Mouse (Mus musculus) adrenal gland, adult 2 months (tissue): ENCODE measurements around the gene Pkp3. TPM values are rescaled to one million over a fixed set of nuclear protein-coding genes. Genes with fewer than 3 reads are reported as not detected.
"Not testable (repeated sequence)": the region's sequence is repeated elsewhere in the genome, so short reads cannot be mapped to it uniquely, and the experiment has no call there.

Source experiments
- DNase-seq: peaks from one replicate; pipeline ENCODE4 v3.0.0; 2021
- long read RNA-seq: library from polyadenylated mRNA; stranded (forward); transcript quantifications from one replicate; pipeline ENCODE4 v2.0.0, GENCODE M21; 2021
- polyA plus RNA-seq: library from polyadenylated mRNA; depleted of rRNA; stranded (reverse); fragments of >200 nt; gene quantifications from 2 replicates; pipeline ENCODE4 v1.2.3, GENCODE M21; 2012; rRNA removed
- total RNA-seq, 2 experiments: library from RNA; stranded (reverse); gene quantifications; 2 replicates each; pipeline ENCODE4 v1.2.3; 2021

Pkp3 gene
- total RNA-seq (1 to 10 TPM in 1 of 2 experiments, under 1 TPM in 1; 0.89 to 1.5 TPM), polyA plus RNA-seq (0.68 and 1.4 TPM in 2 replicates)
- long read RNA-seq, partial matches to known transcripts, result 0 of 3 reads
- long read RNA-seq, other reads (novel, unspliced or antisense), result 1 of 3 reads

DNA sequence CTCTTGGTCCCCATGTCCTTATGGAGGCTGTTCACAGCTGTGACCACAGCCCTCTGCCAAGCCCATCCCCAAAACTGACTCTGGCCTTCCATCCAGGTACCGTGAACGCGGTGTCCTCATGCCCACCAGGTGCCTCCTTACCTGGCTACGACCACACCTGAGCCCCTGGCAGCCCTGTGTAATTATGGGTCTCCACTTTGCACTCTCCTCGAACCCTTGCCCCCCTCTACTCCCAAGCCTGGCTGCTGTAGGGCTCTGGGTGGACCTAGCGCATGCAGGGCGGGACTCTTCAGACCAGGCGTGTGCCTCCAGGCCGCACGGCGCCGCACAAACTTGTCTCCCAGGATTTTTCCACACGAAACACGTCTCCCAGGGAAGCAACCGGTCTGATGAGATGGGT, at the start of gene Pkp3:
Pkp3 (plus strand) TSS at position 378 of the 400 bp plus-strand sequence.
- no peak for DNase-seq

DNA sequence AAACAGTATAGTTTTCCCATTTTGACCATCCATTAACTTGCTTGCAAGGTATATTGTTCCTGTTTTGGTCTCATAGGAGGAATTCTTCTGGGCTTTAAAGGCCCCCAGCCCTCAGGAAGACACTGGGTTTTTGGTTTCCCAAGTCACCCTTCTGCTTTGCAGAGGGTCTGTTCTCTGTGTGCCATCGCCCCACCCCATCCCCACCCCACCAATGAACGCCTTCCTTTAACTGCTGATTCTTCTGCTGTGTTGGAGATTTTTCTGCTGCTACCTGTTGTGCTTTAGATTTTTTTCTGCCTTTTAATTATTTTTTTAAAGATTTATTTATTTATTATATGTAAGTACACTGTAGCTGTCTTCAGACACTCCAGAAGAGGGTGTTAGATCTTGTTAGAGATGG, 49.2 kb upstream of the Pkp3 start, which contains the start of gene Gm17387:
Gm17387 (plus strand) TSS at position 301 of the 400 bp plus-strand sequence.
- DNase-seq, result no peak

GRCm38 (mm10) chr7:141030390-141030789, 47.6 kb upstream of the Pkp3 start:
- no peak for DNase-seq

DNA sequence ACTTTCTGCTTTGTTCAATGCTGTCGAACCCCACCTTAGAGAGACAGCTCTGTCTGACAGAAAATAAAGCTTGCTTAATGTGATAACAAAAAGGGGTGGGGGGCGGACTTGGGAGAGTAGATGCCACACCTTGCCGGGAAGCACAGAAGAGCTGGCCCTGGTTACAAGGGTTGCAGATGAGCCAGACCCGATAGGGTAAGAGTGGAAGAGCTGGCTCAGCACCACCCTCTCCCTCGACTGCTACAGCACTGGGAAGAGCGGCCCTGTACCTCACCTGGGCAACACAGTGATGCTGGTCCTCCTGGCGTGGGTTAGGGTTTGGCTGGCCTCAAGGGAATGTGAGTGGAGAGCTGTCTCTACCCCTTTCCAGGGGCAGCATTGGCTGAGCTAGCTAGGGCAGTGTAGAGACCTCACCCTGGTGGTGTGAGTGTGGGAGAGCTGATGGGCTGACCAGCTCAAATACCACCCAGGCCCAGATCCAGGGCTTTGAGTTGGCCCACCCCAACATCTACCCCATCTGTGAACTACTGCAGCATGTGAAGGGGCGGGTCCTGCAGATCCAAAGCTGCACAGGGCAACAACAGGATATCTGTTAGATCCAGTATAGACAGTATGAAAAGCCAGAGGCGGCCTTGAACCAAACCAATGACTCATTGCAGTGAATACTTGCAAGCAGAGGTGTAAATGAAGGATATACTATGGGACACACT, 45.4 kb upstream of the Pkp3 start:
- DNase-seq, result no peak

DNA sequence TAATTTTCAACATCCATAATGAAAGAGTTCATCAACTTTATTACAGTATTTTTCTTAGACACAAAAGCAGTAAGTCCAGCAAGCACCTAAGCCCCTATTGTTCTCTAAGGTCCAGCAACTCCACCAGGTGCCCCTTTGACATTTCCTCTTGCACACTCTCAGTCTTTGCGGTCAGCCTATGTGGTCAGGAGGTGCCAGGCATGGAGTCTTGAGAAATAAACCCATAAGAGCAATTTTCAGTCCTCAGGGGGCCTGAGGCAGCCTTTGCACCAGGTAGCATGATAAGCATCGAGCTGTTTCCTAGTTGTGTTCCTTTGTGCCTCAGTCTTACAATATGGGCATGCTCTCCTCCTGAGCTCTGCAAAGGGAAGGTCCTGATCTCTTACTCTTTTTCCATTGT, 41.4 kb upstream of the Pkp3 start:
- DNase-seq, result not testable (repeated sequence)

DNA sequence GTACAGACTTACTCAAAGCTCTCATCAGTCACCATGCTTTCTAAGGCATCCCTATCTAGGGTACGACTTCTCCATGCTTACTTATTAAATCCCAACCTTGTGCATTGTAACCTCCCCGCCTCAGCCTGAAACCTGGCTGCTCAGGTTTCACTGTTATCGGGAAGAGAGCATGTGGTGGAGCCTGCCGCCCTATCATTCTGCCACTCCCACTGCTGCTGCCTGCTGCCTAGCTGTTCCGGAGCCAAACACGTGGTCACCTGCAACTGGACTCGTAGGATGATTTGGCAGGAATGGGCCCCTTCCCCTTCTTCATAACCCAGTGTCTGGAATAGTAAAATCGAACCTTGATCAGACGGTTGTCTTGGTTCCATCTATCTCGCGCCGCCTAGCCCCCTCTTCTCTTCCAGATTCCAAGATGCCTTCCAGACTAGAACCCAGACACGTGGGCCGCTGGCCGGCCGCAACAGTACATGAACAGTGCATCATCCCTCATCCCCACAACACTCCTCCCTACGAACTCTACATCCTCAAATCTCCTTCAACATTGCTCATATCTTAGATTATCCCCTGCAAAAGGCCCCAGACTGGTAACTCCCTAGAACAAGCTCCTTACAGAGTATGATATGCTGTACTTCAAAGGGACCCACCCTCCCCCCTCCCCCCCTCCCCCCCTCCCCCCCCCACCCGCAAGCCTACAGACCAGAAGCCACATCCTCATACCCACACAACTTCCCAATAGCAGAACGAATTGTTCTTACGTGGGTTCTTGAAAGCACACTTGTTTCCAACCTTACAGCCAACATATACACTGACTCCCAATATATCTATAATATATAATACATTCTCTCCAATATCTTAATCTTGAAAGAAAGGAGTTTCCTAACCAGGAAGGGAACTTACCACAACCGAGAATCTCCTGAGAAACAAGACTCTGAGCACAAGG, 39.7 kb upstream of the Pkp3 start:
- DNase-seq, result no peak

GRCm38 (mm10) chr7:141039386-141040107, 38.5 kb upstream of the Pkp3 start:
- no peak for DNase-seq

GRCm38 (mm10) chr7:141040867-141041606, 37.0 kb upstream of the Pkp3 start:
- no peak for DNase-seq

GRCm38 (mm10) chr7:141041661-141042060, 36.4 kb upstream of the Pkp3 start:
- DNase-seq, result peak; percentile 72

DNA sequence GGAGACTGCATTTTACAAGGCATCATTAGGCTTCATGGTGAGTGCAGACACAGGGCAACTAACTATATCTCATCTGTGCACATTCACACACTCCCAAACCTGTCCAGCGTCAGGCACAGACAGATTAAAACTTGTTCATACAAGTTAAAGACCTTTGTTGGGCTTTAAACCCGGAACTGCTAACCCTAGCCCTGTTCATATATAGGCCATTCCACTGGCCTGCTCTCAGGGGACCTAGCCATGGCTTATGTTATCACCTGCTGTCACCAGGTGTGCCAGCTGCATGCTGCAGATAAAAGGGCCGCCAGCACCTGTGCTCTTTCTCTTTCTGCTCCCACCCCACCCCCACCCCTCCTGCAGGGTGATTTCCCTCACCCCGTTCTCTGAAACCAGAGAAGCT, 35.5 kb upstream of the Pkp3 start:
- no peak for DNase-seq

DNA sequence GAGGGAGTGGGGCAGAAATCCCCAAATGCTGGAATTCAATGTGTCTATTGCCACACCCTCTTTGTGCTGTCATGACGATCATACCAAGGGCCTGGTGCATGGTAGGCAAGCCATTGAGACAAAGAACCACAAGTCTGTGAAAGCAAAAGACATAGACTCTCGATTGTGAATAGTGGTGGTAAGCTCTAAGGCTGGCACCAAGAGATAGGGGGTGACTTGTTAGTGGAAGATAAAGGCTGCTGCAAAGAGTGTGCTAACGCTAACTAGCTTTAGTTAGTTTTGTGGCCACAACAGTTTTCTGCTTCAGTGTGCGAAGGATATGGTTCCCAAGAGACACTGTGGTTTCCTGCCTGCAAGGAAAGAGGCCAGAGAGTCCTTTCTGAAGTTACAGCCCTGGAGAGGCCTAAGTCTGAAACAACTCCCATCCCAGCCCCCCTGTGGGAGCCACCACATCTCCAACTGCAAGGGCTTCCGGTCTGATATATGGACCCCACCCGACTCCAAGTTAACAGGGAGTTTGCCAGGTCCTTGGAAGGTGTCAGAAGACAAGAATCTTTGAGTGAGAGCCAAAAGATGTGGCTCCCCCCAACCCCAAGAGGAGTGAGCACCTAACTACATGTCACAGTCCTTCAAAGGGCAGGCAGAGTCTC, 31.0 kb upstream of the Pkp3 start:
- no peak for DNase-seq

- DNase-seq, result peak; percentile 84
Measured at GRCm38 (mm10) chr7:141047581-141048225, 30.3 kb upstream of the Pkp3 start.

DNA sequence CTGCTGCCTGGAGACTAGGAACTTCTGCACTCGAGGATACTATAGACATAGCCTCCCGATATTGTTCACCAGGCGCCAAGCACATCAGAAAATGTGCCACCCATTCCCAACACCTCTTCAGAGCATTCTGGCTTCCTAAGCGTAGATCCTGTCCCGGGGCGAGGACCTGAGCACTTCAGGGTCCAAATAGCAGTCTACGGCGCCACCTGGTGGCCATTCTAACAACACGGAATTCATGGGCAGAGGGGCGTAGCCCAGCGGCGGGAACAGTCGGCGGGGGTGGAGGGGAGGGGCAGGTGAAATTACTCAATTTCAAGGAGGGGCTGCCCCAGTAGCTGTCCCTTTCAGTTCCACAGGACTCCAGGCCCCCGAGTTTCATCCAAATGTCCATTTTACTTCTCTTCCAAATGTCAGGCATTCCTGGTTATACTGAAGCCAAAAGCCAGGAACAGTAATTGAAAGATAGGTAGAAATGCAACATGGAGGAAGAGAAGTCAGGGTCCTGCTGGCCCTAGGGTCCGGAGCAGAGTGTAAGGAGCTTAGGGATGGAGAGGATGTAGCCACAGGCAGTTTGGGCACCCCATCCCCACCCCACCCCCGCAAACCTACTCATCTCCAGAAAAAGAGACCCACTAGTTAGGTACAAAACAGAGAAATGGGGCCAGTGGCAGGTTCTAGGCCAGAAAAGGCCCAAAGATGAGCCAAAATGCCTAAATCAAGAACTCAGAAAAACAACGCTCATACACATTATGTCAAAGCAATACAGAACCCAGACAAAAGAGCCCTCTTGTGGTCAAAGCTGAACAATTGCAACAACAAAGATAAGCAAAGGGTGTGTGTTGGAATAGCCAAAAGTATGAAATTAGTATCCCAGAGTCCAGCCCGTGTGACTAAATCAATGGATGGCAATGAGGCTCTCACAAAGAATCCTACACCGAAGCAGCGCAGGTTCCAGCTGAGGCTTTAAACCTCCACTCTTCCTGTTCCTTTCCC, 29.5 kb upstream of the Pkp3 start:
- peak; percentile 92 for DNase-seq

DNA sequence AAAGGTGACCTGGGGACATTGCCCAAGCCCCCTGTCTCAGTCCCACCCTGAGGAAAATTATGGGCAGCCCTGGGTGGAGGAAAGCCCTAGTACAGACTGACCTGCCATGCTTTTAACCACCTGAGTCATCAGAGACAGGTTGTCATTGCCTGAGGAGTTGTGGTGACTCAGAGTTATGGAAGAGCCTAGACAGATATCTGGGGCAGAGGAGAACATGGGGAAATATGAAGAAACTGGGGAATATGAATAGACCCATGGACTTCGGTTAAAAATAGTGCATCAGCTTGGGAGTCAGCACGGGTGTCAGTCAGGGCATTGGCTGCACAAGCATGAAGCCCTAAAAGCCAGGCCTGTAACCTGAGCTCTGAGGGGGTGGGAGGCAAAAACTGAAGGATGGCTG, 28.7 kb upstream of the Pkp3 start:
- peak; percentile 16 for DNase-seq

- DNase-seq, result peak; percentile 36
Measured at GRCm38 (mm10) chr7:141051060-141051685, 26.8 kb upstream of the Pkp3 start.

- DNase-seq, result no peak
Measured at GRCm38 (mm10) chr7:141052016-141052415, 26.0 kb upstream of the Pkp3 start.

- no peak for DNase-seq
Measured at GRCm38 (mm10) chr7:141052421-141052820, 25.6 kb upstream of the Pkp3 start.

DNA sequence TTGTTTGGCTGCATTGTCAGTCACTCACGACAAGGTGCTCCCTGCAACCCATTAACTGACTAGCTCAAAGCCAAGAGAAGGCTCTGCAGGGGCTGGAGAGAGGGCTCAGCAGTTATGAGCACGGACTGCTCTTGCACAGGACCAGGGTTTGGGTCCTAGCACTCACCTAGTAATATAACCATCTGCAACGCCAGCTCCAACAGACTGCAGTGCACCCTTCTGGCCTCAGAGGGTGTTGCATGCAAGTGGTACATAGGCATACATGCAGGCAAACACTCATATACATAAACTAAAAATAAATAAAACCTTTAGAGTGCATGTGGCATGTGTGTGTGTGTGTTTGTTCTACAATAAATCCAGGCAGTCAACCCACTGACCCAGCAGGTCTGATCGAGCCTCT, 22.2 kb upstream of the Pkp3 start:
- DNase-seq, result no peak

DNA sequence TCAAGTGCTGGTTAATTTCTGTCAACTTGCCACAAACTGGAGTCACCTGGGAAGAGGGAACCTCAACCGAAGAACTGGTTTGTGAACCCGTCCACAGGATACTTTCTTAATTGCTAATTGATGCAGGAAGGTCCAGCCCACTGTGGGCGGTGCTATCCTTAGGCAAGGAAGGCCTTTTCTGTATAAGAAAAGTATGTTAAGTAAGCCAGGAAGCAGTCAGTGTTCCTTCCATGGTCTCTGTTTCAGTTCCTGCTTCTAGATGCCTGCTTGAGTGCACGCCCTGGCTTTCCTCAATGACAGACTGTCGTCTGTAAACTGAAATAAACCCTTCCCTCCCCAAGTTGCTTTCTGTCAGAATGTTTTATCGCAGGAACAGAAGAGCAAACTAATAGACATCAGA, 21.0 kb upstream of the Pkp3 start:
- DNase-seq, result no peak
